Mouse (Mus musculus): ENCODE data around the gene Apbb2.

DNA sequence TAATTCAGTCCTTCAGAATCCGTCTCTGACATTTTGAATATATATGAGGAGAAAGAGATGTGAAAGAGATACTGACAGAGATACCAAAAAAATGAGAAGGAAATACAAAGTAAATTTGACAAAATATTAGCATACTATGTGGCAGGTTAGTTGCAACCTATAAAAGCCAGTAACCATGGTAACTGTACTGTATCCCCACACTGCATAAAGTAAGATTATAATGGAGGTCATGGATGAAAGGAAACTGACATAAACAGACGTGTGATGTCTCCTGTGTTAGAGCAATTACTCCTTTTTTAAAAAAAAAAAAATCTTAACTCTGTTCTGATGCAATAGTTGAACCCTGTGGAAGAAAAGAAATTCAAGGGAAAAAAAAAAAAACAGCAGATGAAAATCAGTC lies 97.3 kb downstream of the Apbb2 start:
- TF ChIP-seq CTCF (IDR thresholded peaks at IDR 0.05; ENCODE audit: low read depth) = no peak
- no peak for TF ChIP-seq EP300 (IDR thresholded peaks at IDR 0.05; ENCODE audit: low read depth)

All from liver, postnatal 0 days (tissue).